Mouse (Mus musculus) retina, postnatal 1 day (tissue): Measurements from ENCODE around the gene Mfap1a.
A peak's percentile ranks its signal among the peaks of the same experiment; 100 is the strongest.
"Not testable (repeated sequence)": the region's sequence is repeated elsewhere in the genome, so short reads cannot be mapped to it uniquely, and the experiment has no call there.

Experiments
- DNase-seq: peaks from one replicate; pipeline ENCODE4 v3.0.0-alpha.2; 2012

Gene Mfap1a

DNA sequence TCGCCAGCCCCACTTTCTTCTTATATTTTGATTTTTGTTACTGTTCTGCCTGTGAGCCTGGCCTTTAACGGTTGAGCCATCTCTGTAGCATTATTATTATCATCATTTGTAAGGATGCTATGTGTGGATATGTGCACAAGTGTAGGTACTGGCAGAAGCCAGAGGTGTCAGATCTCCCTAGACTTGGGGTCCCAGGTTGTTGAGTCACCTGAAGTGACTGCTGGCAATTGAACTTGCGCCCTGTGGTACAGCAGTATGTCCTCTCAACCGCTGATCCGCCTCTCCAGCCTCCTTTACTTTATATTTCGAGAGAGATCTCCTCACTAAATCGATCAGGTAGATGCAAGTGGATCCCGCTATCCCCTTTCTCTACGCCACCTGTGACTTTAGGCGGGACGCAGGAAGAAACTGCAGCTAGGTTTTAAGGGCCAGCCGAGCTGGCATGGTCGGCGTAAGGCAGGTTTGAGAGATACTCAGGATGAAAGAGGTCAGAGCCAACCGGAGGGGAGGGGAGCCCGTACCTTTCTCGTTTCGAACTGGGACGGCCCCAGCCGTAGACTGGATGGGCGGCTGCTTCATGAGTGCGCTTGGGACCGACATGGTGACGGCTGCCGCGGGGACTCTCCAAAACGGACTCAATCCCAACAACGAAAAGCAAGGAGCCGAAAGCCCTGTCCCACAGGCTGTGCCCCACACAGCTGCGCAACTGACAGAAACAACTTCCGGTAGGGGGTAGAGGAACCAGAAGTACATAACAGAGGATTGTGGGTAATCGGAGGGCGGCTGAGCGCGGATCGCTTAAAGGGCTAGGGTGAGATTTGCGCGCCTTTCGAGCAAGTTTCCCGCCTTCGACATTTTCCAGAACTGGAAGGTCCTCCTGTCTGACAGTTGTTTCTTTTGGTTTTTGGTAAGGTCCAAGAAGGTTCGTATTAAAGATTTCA lies at the start of gene Mfap1a, which contains the start of gene Wdr76:
Gene Mfap1a, minus strand, starts transcription at position 724 of the 941 bp plus-strand sequence.
Gene Wdr76, plus strand, starts transcription at position 782 of the 941 bp plus-strand sequence.
- peak; percentile 95 for DNase-seq

GRCm38 (mm10) chr2:121551271-121551670 lies 44.8 kb upstream of the Mfap1a start:
- DNase-seq: no peak

DNA sequence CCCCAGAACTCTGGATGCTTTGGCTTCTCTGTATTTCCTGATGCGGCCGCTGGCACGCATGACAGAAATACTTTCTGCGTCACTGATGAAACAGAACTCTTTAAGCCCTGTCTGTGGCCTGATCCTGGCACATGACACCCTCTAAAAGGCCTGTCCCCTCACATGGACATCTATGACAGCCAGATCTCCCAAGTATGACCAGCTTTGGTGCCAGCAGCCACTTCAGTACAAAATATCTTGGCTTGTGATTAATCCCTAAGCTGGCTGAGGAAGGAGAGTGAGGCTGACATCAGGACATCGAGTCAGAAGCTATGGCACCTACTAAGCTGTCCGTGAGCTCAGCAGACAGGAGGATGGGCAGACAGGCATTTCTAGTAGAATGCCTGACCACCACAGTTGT lies 43.2 kb upstream of the Mfap1a start:
- no peak for DNase-seq

DNA sequence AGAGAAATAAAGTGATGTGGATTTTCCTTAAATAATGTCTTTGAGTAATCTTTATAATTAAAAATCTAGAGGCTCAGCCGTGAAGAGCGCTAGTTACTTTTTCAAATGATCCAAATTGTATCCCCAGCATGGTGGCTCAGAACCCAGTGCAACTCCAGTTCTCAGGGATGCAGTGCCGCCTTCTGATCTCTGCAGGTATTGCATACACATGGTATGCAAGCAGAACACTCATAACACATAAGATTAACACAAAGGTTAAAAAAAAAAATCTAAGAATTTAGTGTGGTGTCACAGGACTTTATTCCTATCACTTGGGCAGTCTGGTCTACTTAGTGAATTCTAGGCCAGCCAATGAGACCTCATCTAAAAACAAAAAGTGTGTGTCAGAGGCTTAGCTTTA lies 38.4 kb upstream of the Mfap1a start:
- DNase-seq: no peak

DNA sequence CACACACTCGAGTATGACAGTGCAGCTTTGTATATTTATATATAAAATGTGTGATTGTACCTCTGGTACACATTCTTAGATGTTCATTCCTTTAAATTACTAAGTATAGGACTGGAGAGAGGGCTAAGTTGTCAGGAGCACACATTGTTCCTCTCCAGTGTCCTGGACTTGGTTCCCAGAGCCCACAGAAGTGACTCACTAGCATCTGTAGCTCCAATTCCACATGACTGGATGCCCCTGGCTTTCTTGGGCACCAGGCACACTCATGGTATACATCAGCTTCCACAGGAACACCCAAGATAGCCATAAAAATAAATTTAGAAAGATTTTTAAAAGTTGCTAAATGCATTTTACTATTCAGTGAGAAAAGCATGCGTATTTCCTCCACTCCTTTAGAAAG lies 18.6 kb upstream of the Mfap1a start:
- DNase-seq: no peak

GRCm38 (mm10) chr2:121522830-121523229 lies 16.4 kb upstream of the Mfap1a start:
- not testable (repeated sequence) for DNase-seq

DNA sequence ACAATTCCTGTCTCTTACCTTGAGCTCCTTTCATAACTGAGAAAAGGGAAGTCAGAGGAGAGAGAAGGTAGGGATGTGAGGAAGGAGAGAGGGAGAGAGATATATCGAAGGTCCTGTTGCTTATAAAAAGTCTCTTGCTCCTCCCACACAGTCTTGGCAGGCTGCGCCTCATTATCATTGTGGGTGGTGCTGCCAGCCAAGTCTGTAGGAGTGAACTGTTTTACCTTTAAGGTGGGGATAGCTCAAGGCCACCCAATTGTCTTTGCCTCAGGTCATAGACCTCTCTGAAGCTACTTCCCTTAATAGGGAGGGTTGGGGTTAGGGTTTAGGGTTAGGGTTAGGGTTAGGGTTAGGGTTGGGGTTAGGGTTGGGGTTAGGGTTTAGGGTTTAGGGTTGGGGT lies 15.5 kb upstream of the Mfap1a start:
- DNase-seq: no peak

GRCm38 (mm10) chr2:121518711-121519110 lies 12.2 kb upstream of the Mfap1a start:
- not testable (repeated sequence) for DNase-seq

DNA sequence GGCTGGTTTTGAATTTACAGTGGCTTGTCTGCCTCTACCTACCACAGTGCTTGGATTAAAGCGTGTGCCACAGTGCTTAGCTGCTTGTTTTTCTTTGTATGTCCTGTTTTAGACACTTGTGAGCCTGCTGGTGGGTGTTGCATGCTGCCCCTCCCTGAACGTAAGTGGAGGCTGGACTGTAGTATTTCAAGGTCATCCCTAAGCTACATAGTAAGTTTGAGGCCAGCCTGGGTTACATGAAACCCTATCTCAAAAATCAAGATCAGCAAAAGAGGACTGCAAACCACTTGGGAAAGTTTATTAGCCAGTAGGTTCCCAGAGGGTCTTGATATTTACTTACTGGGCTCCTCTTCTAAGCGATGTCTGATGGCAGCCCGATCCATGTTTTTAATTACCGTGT lies 11.6 kb upstream of the Mfap1a start:
- DNase-seq: no peak

DNA sequence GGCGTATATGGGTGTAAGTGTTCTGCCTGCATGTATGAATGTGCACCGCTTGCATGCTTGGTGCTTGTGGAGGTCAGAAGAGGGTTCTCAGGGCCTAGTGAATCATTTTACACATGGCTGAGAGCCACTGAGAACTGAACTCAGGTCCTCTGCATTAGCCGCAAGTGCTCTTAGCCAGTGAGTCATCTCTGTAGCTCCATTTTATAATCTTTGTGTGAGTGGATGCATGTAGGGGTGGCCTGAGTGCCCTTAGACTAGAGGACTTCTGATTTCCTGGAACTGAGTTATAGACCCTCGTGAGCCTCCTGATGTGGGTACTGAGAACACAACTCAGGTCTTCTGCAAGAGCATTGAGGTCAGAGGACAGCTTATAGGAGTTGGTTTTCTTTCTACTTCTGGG lies 7.7 kb upstream of the Mfap1a start:
- no peak for DNase-seq

DNA sequence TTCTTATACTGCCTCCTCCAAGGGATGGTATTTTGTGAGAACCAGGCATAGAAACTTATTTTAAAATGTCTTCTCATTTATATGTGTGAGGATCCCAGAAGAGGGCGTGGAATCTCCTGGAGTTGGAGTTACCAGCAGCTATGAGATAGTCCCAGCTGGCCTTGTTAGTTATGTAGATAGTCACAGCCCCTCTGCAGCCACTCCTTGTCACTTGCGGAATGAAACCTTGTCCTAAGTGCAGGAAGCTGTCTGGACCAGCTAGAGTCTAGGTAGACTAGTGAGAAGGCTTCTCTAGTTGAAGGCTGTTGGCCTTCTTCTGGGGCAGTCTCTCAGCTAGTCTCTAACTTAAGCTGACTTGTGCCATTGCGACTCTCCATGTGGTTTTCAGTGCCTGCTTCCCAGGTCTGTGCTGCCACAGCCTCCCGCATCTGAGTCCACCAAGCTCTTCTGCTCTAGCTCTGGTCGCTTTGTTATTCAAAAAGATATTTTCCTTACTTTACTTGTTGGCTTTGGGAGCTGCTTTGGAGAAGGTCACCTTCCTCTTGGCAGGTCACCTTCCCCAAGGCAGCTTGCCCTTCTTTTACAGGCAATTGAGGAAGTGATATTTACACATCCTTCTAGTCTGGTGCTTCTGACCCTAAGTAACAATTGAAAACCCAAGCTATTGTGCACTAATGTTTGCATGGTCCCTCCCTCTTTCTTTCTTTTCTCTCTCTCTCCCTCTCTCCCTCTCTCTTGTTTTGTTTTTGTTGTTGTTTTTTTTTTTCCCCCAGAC lies 6.7 kb upstream of the Mfap1a start:
- DNase-seq: not testable (repeated sequence)

DNA sequence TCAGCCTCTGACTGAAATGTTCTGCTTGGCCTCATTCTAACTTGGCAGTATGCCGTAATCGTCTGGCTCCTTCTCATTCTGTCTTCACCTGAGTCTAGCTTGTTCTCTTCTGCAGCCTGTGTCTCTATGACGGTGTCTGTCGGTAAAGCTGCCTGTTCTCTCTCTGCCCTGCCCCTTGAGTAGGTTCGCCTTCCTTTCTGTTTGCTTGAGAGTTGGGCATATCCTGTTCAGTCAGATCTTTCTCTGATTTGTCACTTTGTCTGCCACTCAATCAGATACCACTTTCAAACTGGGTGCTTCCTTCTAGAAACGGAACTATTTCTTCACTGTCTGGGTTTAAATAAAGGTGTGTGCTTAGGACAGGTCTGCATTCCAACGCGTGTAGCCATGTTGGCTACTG lies 4.9 kb upstream of the Mfap1a start:
- no peak for DNase-seq

GRCm38 (mm10) chr2:121509584-121509983 lies 3.1 kb upstream of the Mfap1a start:
- peak; percentile 64 for DNase-seq

GRCm38 (mm10) chr2:121507951-121508330 lies 1.5 kb upstream of the Mfap1a start:
- DNase-seq: no peak

DNA sequence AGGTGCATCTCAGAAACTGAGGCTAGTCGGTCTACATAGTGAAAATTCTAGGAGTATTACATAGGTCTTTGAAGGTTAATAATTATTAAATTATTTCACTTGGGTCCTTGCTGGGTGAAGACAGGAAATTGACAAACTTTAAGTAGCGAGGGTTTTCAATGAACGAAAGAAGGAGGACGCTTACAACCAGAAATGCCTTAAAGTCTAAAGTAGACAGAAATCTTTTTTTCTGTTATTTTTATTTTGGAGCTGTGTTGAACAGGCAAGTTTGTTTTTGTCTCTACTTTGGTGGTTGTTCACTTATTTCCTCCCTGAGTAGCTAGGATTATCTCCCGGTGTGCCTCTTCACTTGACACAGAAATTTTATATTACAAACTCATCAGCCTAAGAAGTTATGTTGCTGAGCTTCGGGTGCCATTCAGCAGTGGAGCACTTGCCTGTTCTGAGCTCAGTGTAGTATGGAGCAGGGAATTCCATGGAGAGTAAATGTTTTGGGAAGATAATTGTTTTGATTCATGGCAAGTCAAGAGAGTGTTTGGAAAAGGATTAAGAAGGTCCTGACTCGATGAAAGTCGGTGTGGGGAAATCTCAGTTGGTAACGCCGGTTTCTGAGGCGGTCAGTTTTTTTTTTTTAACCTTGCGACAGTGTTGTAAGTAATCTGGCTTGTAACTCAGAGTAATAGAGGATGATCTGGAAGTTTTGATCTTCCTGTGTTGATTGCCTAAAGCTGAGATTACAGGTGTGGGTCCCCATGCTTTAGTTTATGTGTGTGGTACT lies 897 bp upstream of the Mfap1a start:
- DNase-seq: no peak

DNA sequence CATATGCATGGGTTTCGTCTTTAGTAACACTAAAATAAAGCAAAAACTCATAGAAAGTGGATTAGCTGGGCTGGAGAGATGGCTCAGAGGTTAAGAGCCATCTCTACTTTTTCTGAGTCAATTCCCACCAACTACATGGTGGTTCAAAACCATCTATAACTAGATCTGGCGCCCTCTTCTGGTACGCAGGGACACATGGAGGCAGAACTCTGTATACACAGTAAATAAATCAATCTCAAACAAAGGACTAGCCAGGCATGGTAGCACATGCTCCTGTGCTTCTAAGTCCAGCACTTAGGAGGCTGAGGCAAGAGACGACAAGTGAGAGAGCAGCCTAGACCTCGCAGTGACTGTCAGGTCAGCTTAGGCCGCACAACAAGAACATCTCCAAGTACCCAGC lies 4.9 kb downstream of the Mfap1a start:
- DNase-seq: not testable (repeated sequence)

- DNase-seq: not testable (repeated sequence)
Measured at GRCm38 (mm10) chr2:121484403-121484802, 22.1 kb downstream of the Mfap1a start.

GRCm38 (mm10) chr2:121483576-121483975 lies 22.9 kb downstream of the Mfap1a start:
- no peak for DNase-seq

DNA sequence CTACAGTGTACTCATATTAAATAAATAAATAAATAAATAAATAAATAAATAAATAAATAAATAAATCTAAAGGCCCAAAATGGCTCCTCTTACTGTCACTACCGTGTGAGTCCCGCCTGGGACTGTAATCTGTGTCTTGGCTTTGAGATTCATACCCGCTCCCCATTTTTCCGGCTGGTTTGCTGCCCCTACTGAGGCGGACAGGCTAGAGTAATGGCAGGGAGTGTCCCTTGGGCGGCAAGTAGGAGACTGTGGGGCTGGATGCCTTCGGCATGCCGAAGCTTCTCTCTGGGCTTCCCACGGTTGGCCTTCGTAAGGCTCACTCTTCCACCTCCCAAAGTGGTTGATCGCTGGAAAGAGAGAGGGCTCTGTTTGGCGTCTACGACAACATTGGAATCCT lies 25.5 kb downstream of the Mfap1a start:
- DNase-seq: not testable (repeated sequence)

DNA sequence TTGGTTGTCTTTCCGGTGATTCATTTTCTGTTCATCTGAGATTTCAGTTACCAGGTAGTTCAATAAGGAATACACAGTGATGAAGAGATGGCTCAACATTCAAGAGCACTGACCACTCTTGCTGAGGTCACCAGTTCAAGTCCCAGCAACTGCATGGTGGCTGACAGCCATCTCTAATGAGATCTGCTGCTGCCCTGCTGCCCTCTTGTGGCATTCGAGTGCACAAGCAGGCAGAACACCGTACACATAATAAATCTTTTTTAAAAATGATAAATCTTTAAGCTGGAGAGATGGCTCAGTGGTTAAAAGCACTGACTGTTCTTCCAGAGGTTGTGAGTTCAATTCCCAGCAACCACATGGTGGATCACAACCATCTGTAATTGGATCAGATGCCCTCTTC lies 26.0 kb downstream of the Mfap1a start:
- peak; percentile 43 for DNase-seq

- no peak for DNase-seq
Measured at GRCm38 (mm10) chr2:121477491-121478266, 28.8 kb downstream of the Mfap1a start.

GRCm38 (mm10) chr2:121475306-121475705 lies 31.2 kb downstream of the Mfap1a start:
- not testable (repeated sequence) for DNase-seq
